Mouse (Mus musculus): Measurements from ENCODE around the gene Igfbp6. TPM values are rescaled to one million over a fixed set of nuclear protein-coding genes. Genes with fewer than 3 reads are reported as not detected.

Igfbp6 gene
- polyA plus RNA-seq, 1 experiment from 2014 or later: 0.17 TPM

- Histone ChIP-seq H3K9me3 (ENCODE audit: control insufficient read depth, low read length) (no peaks in the 10 kb centered on the region), H3K4me2 (ENCODE audit: low read depth, severe bottlenecking) (no peak overlapping the region), H3K36me3 (ENCODE audit: control insufficient read depth, insufficient read depth, low read length) (peaks cover 2% of the 10 kb centered on the region; the same call in 1 of the 2 replicates), H3K9ac (ENCODE audit: low read length) (no peak overlapping the region), H3K4me3 (ENCODE audit: low read depth, low read length) (no peak overlapping the region), H3K27me3 (ENCODE audit: control insufficient read depth, insufficient read depth, low read length) (no peaks in the 10 kb centered on the region), H3K27ac (replicated peaks; ENCODE audit: low read depth, low read length) (no peak overlapping the region), H3K4me1 (ENCODE audit: control insufficient read depth, insufficient read depth, low read length) (0 out of 2 replicates have a peak, but pooled peaks cover 2% of the 10 kb centered on the region)
- DNase-seq (ENCODE audit: low spot score) (no peak), ATAC-seq (ENCODE audit: insufficient number of reproducible peaks, low FRiP score, low TSS enrichment, low read depth) (no peak)
- WGBS: 86% methylated on average over 3 of the region's 3 CpGs
These were observed 29.4 kb downstream of the Igfbp6 start for GRCm38 (mm10) chr15:102173581-102173980.

GRCm38 (mm10) chr15:102175736-102176319 is 31.7 kb downstream of the Igfbp6 start:
- Histone ChIP-seq H3K4me3 (ENCODE audit: low read depth, low read length) (no peak overlapping the region), H3K36me3 (ENCODE audit: control insufficient read depth, insufficient read depth, low read length) (peaks cover 2% of the 10 kb centered on the region; the same call in 1 of the 2 replicates), H3K9me3 (ENCODE audit: control insufficient read depth, low read length) (no peaks in the 10 kb centered on the region), H3K27me3 (ENCODE audit: control insufficient read depth, insufficient read depth, low read length) (no peaks in the 10 kb centered on the region), H3K27ac (replicated peaks; ENCODE audit: low read depth, low read length) (no peak overlapping the region), H3K9ac (ENCODE audit: low read length) (no peak overlapping the region), H3K4me2 (ENCODE audit: low read depth, severe bottlenecking) (no peak overlapping the region), H3K4me1 (ENCODE audit: control insufficient read depth, insufficient read depth, low read length) (no peaks in the 10 kb centered on the region)
- no peak for ATAC-seq (ENCODE audit: insufficient number of reproducible peaks, low FRiP score, low TSS enrichment, low read depth)
- 83% methylated on average over 16 of the region's 16 CpGs for WGBS
- DNase-seq (ENCODE audit: low spot score): no peak

GRCm38 (mm10) chr15:102176571-102177316 is 32.6 kb downstream of the Igfbp6 start:
- Histone ChIP-seq H3K27ac (replicated peaks; ENCODE audit: low read depth, low read length) (no peak overlapping the region), H3K36me3 (ENCODE audit: control insufficient read depth, insufficient read depth, low read length) (peaks cover 2% of the 10 kb centered on the region; the same call in 1 of the 2 replicates), H3K27me3 (ENCODE audit: control insufficient read depth, insufficient read depth, low read length) (no peaks in the 10 kb centered on the region), H3K4me3 (ENCODE audit: low read depth, low read length) (no peak overlapping the region), H3K4me2 (ENCODE audit: low read depth, severe bottlenecking) (no peak overlapping the region), H3K9me3 (ENCODE audit: control insufficient read depth, low read length) (no peaks in the 10 kb centered on the region), H3K9ac (ENCODE audit: low read length) (no peak overlapping the region), H3K4me1 (ENCODE audit: control insufficient read depth, insufficient read depth, low read length) (no peaks in the 10 kb centered on the region)
- DNase-seq (ENCODE audit: low spot score) (no peak), ATAC-seq (ENCODE audit: insufficient number of reproducible peaks, low FRiP score, low TSS enrichment, low read depth) (no peak)
- 91% methylated on average over 7 of the region's 7 CpGs for WGBS

GRCm38 (mm10) chr15:102177417-102177816 is 33.3 kb downstream of the Igfbp6 start:
- H3K27ac ChIP-seq (replicated peaks; ENCODE audit: low read depth, low read length): no peak overlapping the region
- DNase-seq (ENCODE audit: low spot score): no peak
- no peak overlapping the region for H3K9ac ChIP-seq (ENCODE audit: low read length)
- no peaks in the 10 kb centered on the region for H3K27me3 ChIP-seq (ENCODE audit: control insufficient read depth, insufficient read depth, low read length)
- H3K4me2 ChIP-seq (ENCODE audit: low read depth, severe bottlenecking): no peak overlapping the region
- H3K9me3 ChIP-seq (ENCODE audit: control insufficient read depth, low read length): no peaks in the 10 kb centered on the region
- no peak overlapping the region for H3K4me3 ChIP-seq (ENCODE audit: low read depth, low read length)
- no peaks in the 10 kb centered on the region for H3K4me1 ChIP-seq (ENCODE audit: control insufficient read depth, insufficient read depth, low read length)
- WGBS: 90% methylated on average over 8 of the region's 8 CpGs
- ATAC-seq (ENCODE audit: insufficient number of reproducible peaks, low FRiP score, low TSS enrichment, low read depth): no peak
- H3K36me3 ChIP-seq (ENCODE audit: control insufficient read depth, insufficient read depth, low read length): peaks cover 2% of the 10 kb centered on the region; the same call in 1 of the 2 replicates

GRCm38 (mm10) chr15:102178279-102178678 is 34.1 kb downstream of the Igfbp6 start:
- no peaks in the 10 kb centered on the region for H3K4me1 ChIP-seq (ENCODE audit: control insufficient read depth, insufficient read depth, low read length)
- H3K27me3 ChIP-seq (ENCODE audit: control insufficient read depth, insufficient read depth, low read length): no peaks in the 10 kb centered on the region
- H3K4me3 ChIP-seq (ENCODE audit: low read depth, low read length): no peak overlapping the region
- ATAC-seq (ENCODE audit: insufficient number of reproducible peaks, low FRiP score, low TSS enrichment, low read depth): no peak
- H3K27ac ChIP-seq (replicated peaks; ENCODE audit: low read depth, low read length): no peak overlapping the region
- no peaks in the 10 kb centered on the region for H3K9me3 ChIP-seq (ENCODE audit: control insufficient read depth, low read length)
- peak; percentile 90 for DNase-seq (ENCODE audit: low spot score)
- H3K4me2 ChIP-seq (ENCODE audit: low read depth, severe bottlenecking): no peak overlapping the region
- peaks cover 2% of the 10 kb centered on the region; the same call in 1 of the 2 replicates for H3K36me3 ChIP-seq (ENCODE audit: control insufficient read depth, insufficient read depth, low read length)
- H3K9ac ChIP-seq (ENCODE audit: low read length): no peak overlapping the region
- 13% methylated on average over 6 of the region's 6 CpGs for whole genome bisulfite sequencing

- no peak for ATAC-seq (ENCODE audit: insufficient number of reproducible peaks, low FRiP score, low TSS enrichment, low read depth)
- Histone ChIP-seq H3K9ac (ENCODE audit: low read length) (no peak overlapping the region), H3K36me3 (ENCODE audit: control insufficient read depth, insufficient read depth, low read length) (peaks cover 2% of the 10 kb centered on the region; the same call in 1 of the 2 replicates), H3K4me1 (ENCODE audit: control insufficient read depth, insufficient read depth, low read length) (no peaks in the 10 kb centered on the region), H3K4me3 (ENCODE audit: low read depth, low read length) (no peak overlapping the region), H3K9me3 (ENCODE audit: control insufficient read depth, low read length) (no peaks in the 10 kb centered on the region), H3K27ac (replicated peaks; ENCODE audit: low read depth, low read length) (no peak overlapping the region), H3K27me3 (ENCODE audit: control insufficient read depth, insufficient read depth, low read length) (no peaks in the 10 kb centered on the region), H3K4me2 (ENCODE audit: low read depth, severe bottlenecking) (no peak overlapping the region)
- WGBS: 79% methylated on average over 9 of the region's 9 CpGs
- no peak for DNase-seq (ENCODE audit: low spot score)
These were observed 34.9 kb downstream of the Igfbp6 start for GRCm38 (mm10) chr15:102179106-102179505.

- no peak overlapping the region for H3K4me2 ChIP-seq (ENCODE audit: low read depth, severe bottlenecking)
- no peaks in the 10 kb centered on the region for H3K9me3 ChIP-seq (ENCODE audit: control insufficient read depth, low read length)
- no peak overlapping the region for H3K4me3 ChIP-seq (ENCODE audit: low read depth, low read length)
- no peaks in the 10 kb centered on the region for H3K4me1 ChIP-seq (ENCODE audit: control insufficient read depth, insufficient read depth, low read length)
- no peak overlapping the region for H3K9ac ChIP-seq (ENCODE audit: low read length)
- H3K27me3 ChIP-seq (ENCODE audit: control insufficient read depth, insufficient read depth, low read length): no peaks in the 10 kb centered on the region
- no peak overlapping the region for H3K27ac ChIP-seq (replicated peaks; ENCODE audit: low read depth, low read length)
- ATAC-seq (ENCODE audit: insufficient number of reproducible peaks, low FRiP score, low TSS enrichment, low read depth): no peak
- no peak for DNase-seq (ENCODE audit: low spot score)
- peaks cover 2% of the 10 kb centered on the region; the same call in 1 of the 2 replicates for H3K36me3 ChIP-seq (ENCODE audit: control insufficient read depth, insufficient read depth, low read length)
- WGBS: 92% methylated on average over 14 of the region's 14 CpGs
These were observed 35.8 kb downstream of the Igfbp6 start for GRCm38 (mm10) chr15:102179924-102180323.

GRCm38 (mm10) chr15:102183076-102183475 is 38.9 kb downstream of the Igfbp6 start:
- H3K36me3 ChIP-seq (ENCODE audit: control insufficient read depth, insufficient read depth, low read length): no peaks in the 10 kb centered on the region
- no peak overlapping the region for H3K9ac ChIP-seq (ENCODE audit: low read length)
- WGBS: 83% methylated on average over 3 of the region's 3 CpGs
- H3K27me3 ChIP-seq (ENCODE audit: control insufficient read depth, insufficient read depth, low read length): no peaks in the 10 kb centered on the region
- H3K4me3 ChIP-seq (ENCODE audit: low read depth, low read length): no peak overlapping the region
- no peak for DNase-seq (ENCODE audit: low spot score)
- ATAC-seq (ENCODE audit: insufficient number of reproducible peaks, low FRiP score, low TSS enrichment, low read depth): no peak
- H3K4me1 ChIP-seq (ENCODE audit: control insufficient read depth, insufficient read depth, low read length): no peaks in the 10 kb centered on the region
- H3K4me2 ChIP-seq (ENCODE audit: low read depth, severe bottlenecking): no peak overlapping the region
- no peaks in the 10 kb centered on the region for H3K9me3 ChIP-seq (ENCODE audit: control insufficient read depth, low read length)
- H3K27ac ChIP-seq (replicated peaks; ENCODE audit: low read depth, low read length): no peak overlapping the region
